Mouse (Mus musculus): ENCODE measurements around the gene Shcbp1. TPM values are rescaled to one million over a fixed set of nuclear protein-coding genes. Genes with fewer than 3 reads are reported as not detected.

Gene Shcbp1
- 10.4 TPM for polyA plus RNA-seq (2012; fragmentation: generic; extraction: Trizol)
- long read RNA-seq, experiment 1, transcript Shcbp1-201 (13 exons, 2,156 nt), result major isoform, 55 of 62 reads
- long read RNA-seq, experiment 1, partial matches to known transcripts, result 0 of 62 reads
- long read RNA-seq, experiment 1, other reads (novel, unspliced or antisense), result 6 of 62 reads
- long read RNA-seq, experiment 2, transcript Shcbp1-201 (13 exons, 2,156 nt), result major isoform, 442 of 493 reads
- long read RNA-seq, experiment 2, partial matches to known transcripts, result 19 of 493 reads
- long read RNA-seq, experiment 2, other reads (novel, unspliced or antisense), result 32 of 493 reads

GRCm38 (mm10) chr8:4779254-4780055, at the start of gene Shcbp1:
Gene Shcbp1, minus strand, starts transcription at chr8:4779567.
- H3K79me2 ChIP-seq (ENCODE audit: control insufficient read depth, insufficient read depth), result peaks cover 48% of the 10 kb centered on the region
- peaks cover 6% of the 10 kb centered on the region for H3K36me3 ChIP-seq (ENCODE audit: control insufficient read depth, insufficient read depth)
- H3K79me3 ChIP-seq (ENCODE audit: low read depth), result peaks cover 38% of the 10 kb centered on the region
- peak within 1 kb of the TSS; percentile 96 for H3K4me3 ChIP-seq (ENCODE audit: insufficient read depth, poor library complexity, severe bottlenecking)
- TF ChIP-seq CEBPB (IDR thresholded peaks at IDR 0.05; ENCODE audit: low read depth), result peak; percentile 31
- no peak for TF ChIP-seq MYOG (IDR thresholded peaks at IDR 0.05; ENCODE audit: control insufficient read depth, extremely low read depth, insufficient read length)
- TF ChIP-seq CTCF (IDR thresholded peaks at IDR 0.05; ENCODE audit: control insufficient read depth, insufficient read depth, insufficient read length), result peak; percentile 7
- no peak for TF ChIP-seq FOSL1 (IDR thresholded peaks at IDR 0.05; ENCODE audit: insufficient read depth, low read length, poor library complexity, severe bottlenecking)
- TF ChIP-seq MAX (IDR thresholded peaks at IDR 0.05), result peak; percentile 21
- H3K27me3 ChIP-seq (ENCODE audit: control insufficient read depth, insufficient read depth, insufficient read length), result no peaks in the 10 kb centered on the region
- H3ac ChIP-seq (ENCODE audit: control insufficient read depth, insufficient read length, low read depth), result peak within 1 kb of the TSS; percentile 87

GRCm38 (mm10) chr8:4808831-4809230, 29.5 kb upstream of the Shcbp1 start:
- Histone ChIP-seq H3K27me3 (ENCODE audit: control insufficient read depth, insufficient read depth, insufficient read length) (no peaks in the 10 kb centered on the region), H3K36me3 (ENCODE audit: control insufficient read depth, insufficient read depth) (no peaks in the 10 kb centered on the region), H3K79me3 (ENCODE audit: low read depth) (no peaks in the 10 kb centered on the region), H3K79me2 (ENCODE audit: control insufficient read depth, insufficient read depth) (no peaks in the 10 kb centered on the region), H3ac (ENCODE audit: control insufficient read depth, insufficient read length, low read depth) (no peak overlapping the region), H3K4me3 (ENCODE audit: insufficient read depth, poor library complexity, severe bottlenecking) (no peak overlapping the region)
- TF ChIP-seq USF1 (IDR thresholded peaks at IDR 0.05; ENCODE audit: low read depth) (no peak), CTCF (IDR thresholded peaks at IDR 0.05; ENCODE audit: control insufficient read depth, insufficient read depth, insufficient read length) (no peak)

GRCm38 (mm10) chr8:4800524-4801122, 21.3 kb upstream of the Shcbp1 start:
- H3K4me3 ChIP-seq (ENCODE audit: insufficient read depth, poor library complexity, severe bottlenecking), result no peak overlapping the region
- no peak overlapping the region for H3ac ChIP-seq (ENCODE audit: control insufficient read depth, insufficient read length, low read depth)
- TF ChIP-seq MAX (IDR thresholded peaks at IDR 0.05) (no peak), CTCF (IDR thresholded peaks at IDR 0.05; ENCODE audit: control insufficient read depth, insufficient read depth, insufficient read length) (no peak), MYOD1 (IDR thresholded peaks at IDR 0.05; ENCODE audit: control insufficient read depth, insufficient read length, low read depth) (no peak), FOSL1 (IDR thresholded peaks at IDR 0.05; ENCODE audit: insufficient read depth, low read length, poor library complexity, severe bottlenecking) (no peak), MYOG (IDR thresholded peaks at IDR 0.05; ENCODE audit: control insufficient read depth, extremely low read depth, insufficient read length) (no peak), CEBPB (IDR thresholded peaks at IDR 0.05; ENCODE audit: low read depth) (no peak), USF1 (IDR thresholded peaks at IDR 0.05; ENCODE audit: low read depth) (no peak)

GRCm38 (mm10) chr8:4778266-4778665, 1.1 kb downstream of the Shcbp1 start:
- Histone ChIP-seq H3K79me3 (ENCODE audit: low read depth) (peaks cover 45% of the 10 kb centered on the region), H3ac (ENCODE audit: control insufficient read depth, insufficient read length, low read depth) (no peak overlapping the region), H3K79me2 (ENCODE audit: control insufficient read depth, insufficient read depth) (peaks cover 59% of the 10 kb centered on the region), H3K36me3 (ENCODE audit: control insufficient read depth, insufficient read depth) (peaks cover 6% of the 10 kb centered on the region), H3K4me3 (ENCODE audit: insufficient read depth, poor library complexity, severe bottlenecking) (peak overlapping the region; percentile 96), H3K27me3 (ENCODE audit: control insufficient read depth, insufficient read depth, insufficient read length) (no peaks in the 10 kb centered on the region)
- TF ChIP-seq FOSL1 (IDR thresholded peaks at IDR 0.05; ENCODE audit: insufficient read depth, low read length, poor library complexity, severe bottlenecking), result no peak
- TF ChIP-seq USF1 (IDR thresholded peaks at IDR 0.05; ENCODE audit: low read depth), result no peak
- no peak for TF ChIP-seq CEBPB (IDR thresholded peaks at IDR 0.05; ENCODE audit: low read depth)
- no peak for TF ChIP-seq MYOG (IDR thresholded peaks at IDR 0.05; ENCODE audit: control insufficient read depth, extremely low read depth, insufficient read length)
- TF ChIP-seq CTCF (IDR thresholded peaks at IDR 0.05; ENCODE audit: control insufficient read depth, insufficient read depth, insufficient read length), result no peak
- no peak for TF ChIP-seq MAX (IDR thresholded peaks at IDR 0.05)
- no peak for TF ChIP-seq MYOD1 (IDR thresholded peaks at IDR 0.05; ENCODE audit: control insufficient read depth, insufficient read length, low read depth)

More at GRCm38 (mm10) chr8:4800524-4801122, 21.3 kb upstream of the Shcbp1 start:
- no peaks in the 10 kb centered on the region for H3K27me3 ChIP-seq (ENCODE audit: control insufficient read depth, insufficient read depth, insufficient read length)
- H3K79me2 ChIP-seq (ENCODE audit: control insufficient read depth, insufficient read depth), result no peaks in the 10 kb centered on the region
- no peaks in the 10 kb centered on the region for H3K79me3 ChIP-seq (ENCODE audit: low read depth)
- no peaks in the 10 kb centered on the region for H3K36me3 ChIP-seq (ENCODE audit: control insufficient read depth, insufficient read depth)

GRCm38 (mm10) chr8:4764751-4765150, 14.6 kb downstream of the Shcbp1 start:
- H3K4me3 ChIP-seq (ENCODE audit: insufficient read depth, poor library complexity, severe bottlenecking), result no peak overlapping the region
- no peaks in the 10 kb centered on the region for H3K27me3 ChIP-seq (ENCODE audit: control insufficient read depth, insufficient read depth, insufficient read length)
- H3ac ChIP-seq (ENCODE audit: control insufficient read depth, insufficient read length, low read depth), result no peak overlapping the region
- TF ChIP-seq USF1 (IDR thresholded peaks at IDR 0.05; ENCODE audit: low read depth) (no peak), CEBPB (IDR thresholded peaks at IDR 0.05; ENCODE audit: low read depth) (no peak), MAX (IDR thresholded peaks at IDR 0.05) (no peak), CTCF (IDR thresholded peaks at IDR 0.05; ENCODE audit: control insufficient read depth, insufficient read depth, insufficient read length) (no peak), MYOD1 (IDR thresholded peaks at IDR 0.05; ENCODE audit: control insufficient read depth, insufficient read length, low read depth) (no peak), MYOG (IDR thresholded peaks at IDR 0.05; ENCODE audit: control insufficient read depth, extremely low read depth, insufficient read length) (no peak), FOSL1 (IDR thresholded peaks at IDR 0.05; ENCODE audit: insufficient read depth, low read length, poor library complexity, severe bottlenecking) (no peak)
- peaks cover 13% of the 10 kb centered on the region for H3K36me3 ChIP-seq (ENCODE audit: control insufficient read depth, insufficient read depth)
- peaks cover 10% of the 10 kb centered on the region for H3K79me2 ChIP-seq (ENCODE audit: control insufficient read depth, insufficient read depth)
- H3K79me3 ChIP-seq (ENCODE audit: low read depth), result peaks cover 2% of the 10 kb centered on the region
